ENCODE assay signal across 8 mouse cellular contexts in genomic region chr17:79051606-79052005, GRCm38 (mm10). TPM values are rescaled to one million over a fixed set of nuclear protein-coding genes. Genes with fewer than 3 reads are reported as not detected.
DNase-seq lines count a peak whose midpoint lies in the region; ATAC-seq lines count a peak whose summit lies in the region.

Gene Qpct (plus strand): TSS chr17:79051906.

- peak within 1 kb of the TSS; percentile 35; the same call in 1 of the 2 replicates for H3K27ac ChIP-seq in lung, embryonic 15.5 days
- H3K27ac ChIP-seq in neural tube, embryonic 13.5 days (replicated peaks) = peak within 1 kb of the TSS; percentile 64

- ATAC-seq in lung, embryonic 15.5 days (ENCODE audit: borderline replicate concordance, extremely low read depth, low FRiP score, low TSS enrichment) = no peak
- ATAC-seq in neural tube, embryonic 13.5 days (ENCODE audit: low read depth) = peak; percentile 30; the same call in 1 of the 2 replicates

- H3K4me1 ChIP-seq in lung, embryonic 15.5 days = peaks cover 10% of the 10 kb centered on the region
- H3K4me1 ChIP-seq in neural tube, embryonic 13.5 days (replicated peaks) = peaks cover 16% of the 10 kb centered on the region

- peak within 1 kb of the TSS; percentile 99 for H3K4me2 ChIP-seq in lung, embryonic 15.5 days
- H3K4me2 ChIP-seq in neural tube, embryonic 13.5 days = peak within 1 kb of the TSS; percentile 97

- H3K9me3 ChIP-seq in lung, embryonic 15.5 days = no peaks in the 10 kb centered on the region
- no peaks in the 10 kb centered on the region for H3K9me3 ChIP-seq in neural tube, embryonic 13.5 days

- peak within 1 kb of the TSS; percentile 55 for H3K4me3 ChIP-seq in lung, embryonic 15.5 days
- H3K4me3 ChIP-seq in neural tube, embryonic 13.5 days = peak within 1 kb of the TSS; percentile 64

- WGBS in lung, embryonic 15.5 days = 55% methylated on average over 4 of the region's 4 CpGs
- 74% methylated on average over 4 of the region's 4 CpGs for WGBS in neural tube, embryonic 13.5 days

- DNase-seq in adrenal gland, postnatal 14 days = no peak
- no peak for DNase-seq in adrenal gland, adult 2 months
- no peak for DNase-seq in lung, postnatal 14 days
- DNase-seq in layer of hippocampus, postnatal 10 days (ENCODE audit: low spot score in 2 of 2) = no peak
- DNase-seq in Muller cell, postnatal 12 days (ENCODE audit: inconsistent ontology term) = no peak
- DNase-seq in ovary, adult 18-20 months (ENCODE audit: low spot score) = no peak

- H3K9ac ChIP-seq in lung, embryonic 15.5 days = peak within 1 kb of the TSS; percentile 42
- peak within 1 kb of the TSS; percentile 75 for H3K9ac ChIP-seq in neural tube, embryonic 13.5 days

- H3K36me3 ChIP-seq in lung, embryonic 15.5 days = no peaks in the 10 kb centered on the region
- H3K36me3 ChIP-seq in neural tube, embryonic 13.5 days = no peaks in the 10 kb centered on the region

- H3K27me3 ChIP-seq in lung, embryonic 15.5 days = 0 out of 2 replicates have a peak, but pooled peaks cover 9% of the 10 kb centered on the region
- peaks cover 14% of the 10 kb centered on the region for H3K27me3 ChIP-seq in neural tube, embryonic 13.5 days

RNA-seq across cellular contexts. Expression of gene Qpct, which starts in this region (rescaled TPM):
- 9.2 and 13.0 TPM in 2 replicates for total RNA-seq in adrenal gland, postnatal 14 days (2021)
- 1 to 10 TPM; 6.4 to 8.2 TPM for total RNA-seq in adrenal gland, adult 2 months (2021)
- 1.5 and 1.8 TPM in 2 replicates for polyA plus RNA-seq in adrenal gland, adult 2 months (2012; rRNA removed)
- polyA plus RNA-seq in lung, embryonic 15.5 days (2015; fragmentation: Nextera tagmentation; extraction: Ambion mirVana) = 15.5 and 18.2 TPM in 2 replicates
- total RNA-seq in layer of hippocampus, postnatal 10 days (2021) = 10 to 100 TPM; 18.6 to 20.5 TPM
- polyA plus RNA-seq in neural tube, embryonic 13.5 days (2015; fragmentation: Nextera tagmentation; extraction: Ambion mirVana) = 12.5 TPM in 2 replicates
